Mouse (Mus musculus) embryonic facial prominence, embryonic 12.5 days (tissue): ENCODE measurements around the gene Osbpl8. TPM values are rescaled to one million over a fixed set of nuclear protein-coding genes. Genes with fewer than 3 reads are reported as not detected.

Experiments
- ATAC-seq: fragments of 200-750 bp; cut with Nextera tagmentation; 2 replicates; pipeline ENCODE4 v1.8.0; 2017; ENCODE audit not compliant: insufficient number of reproducible peaks, insufficient read depth, low FRiP score, low TSS enrichment
- H3K27ac ChIP-seq: fragments of 300-500 bp; sonication (generic); 2 replicates; pipeline ENCODE4 v1.5.1; 2016; ENCODE audit warnings: mild to moderate bottlenecking
- H3K27me3 ChIP-seq: fragments of 300-500 bp; sonication (generic); 2 replicates; pipeline ENCODE4 v1.6.1; 2016; ENCODE audit warnings: mild to moderate bottlenecking, moderate library complexity
- H3K36me3 ChIP-seq: fragments of 300-500 bp; sonication (generic); 2 replicates; pipeline ENCODE4 v1.6.1; 2016; ENCODE audit warnings: mild to moderate bottlenecking
- H3K4me1 ChIP-seq: fragments of 300-500 bp; sonication (generic); 2 replicates; pipeline ENCODE4 v1.6.1; 2016
- H3K4me2 ChIP-seq: fragments of 300-500 bp; sonication (generic); replicated peaks from 2 replicates; pipeline ENCODE4 v1.6.1; 2016; ENCODE audit warnings: mild to moderate bottlenecking, moderate library complexity
- H3K4me3 ChIP-seq: fragments of 300-500 bp; sonication (generic); 2 replicates; pipeline ENCODE4 v1.5.1; 2016; ENCODE audit warnings: mild to moderate bottlenecking
- H3K9ac ChIP-seq: fragments of 300-500 bp; sonication (generic); 2 replicates; pipeline ENCODE4 v1.6.1; 2016; ENCODE audit warnings: mild to moderate bottlenecking, moderate library complexity
- H3K9me3 ChIP-seq: fragments of 300-500 bp; sonication (generic); 2 replicates; pipeline ENCODE4 v1.6.1; 2016; ENCODE audit warnings: mild to moderate bottlenecking, moderate library complexity
- WGBS: fragments of 180-500 bp; shearing (Covaris S2); methylation state at CpG from one replicate; pipeline ENCODE4 v1.1.7; 2016; 5-methylcytosine and 5-hydroxymethylcytosine counted together
- polyA plus RNA-seq: library from polyadenylated mRNA; unstranded; fragments of >200 nt; fragmentation: Nextera tagmentation; extraction: Ambion mirVana; gene quantifications from 2 replicates; pipeline ENCODE4 v1.2.1, GENCODE M21; 2016

Gene Osbpl8
- polyA plus RNA-seq, 1 experiment from 2014 or later, result 16.2 TPM

- Histone ChIP-seq H3K4me1 (peaks cover 7% of the 10 kb centered on the region; the same call in 1 of the 2 replicates), H3K4me2 (peak overlapping the region; percentile 43), H3K4me3 (0 out of 2 replicates have a peak overlapping the region, but pooled peaks have one; percentile 8), H3K27ac (no peak overlapping the region), H3K36me3 (no peaks in the 10 kb centered on the region), H3K27me3 (no peaks in the 10 kb centered on the region), H3K9me3 (no peaks in the 10 kb centered on the region), H3K9ac (peak overlapping the region; percentile 34; the same call in 1 of the 2 replicates)
- WGBS, result 18% methylated on average over 29 of the region's 29 CpGs
- ATAC-seq, result no peak
These were observed 171.2 kb downstream of the Osbpl8 start for GRCm38 (mm10) chr10:111335517-111336352.

GRCm38 (mm10) chr10:111336353-111336713, 171.8 kb downstream of the Osbpl8 start:
- peak overlapping the region; percentile 43 for H3K4me2 ChIP-seq
- H3K4me3 ChIP-seq, result no peak overlapping the region
- no peaks in the 10 kb centered on the region for H3K9me3 ChIP-seq
- H3K9ac ChIP-seq, result no peak overlapping the region; the same call in 1 of the 2 replicates
- peaks cover 7% of the 10 kb centered on the region; the same call in 1 of the 2 replicates for H3K4me1 ChIP-seq
- no peak overlapping the region for H3K27ac ChIP-seq
- H3K27me3 ChIP-seq, result no peaks in the 10 kb centered on the region
- 20% methylated on average over 10 of the region's 10 CpGs for WGBS
- H3K36me3 ChIP-seq, result no peaks in the 10 kb centered on the region
- no peak for ATAC-seq

GRCm38 (mm10) chr10:111339296-111339695, 174.7 kb downstream of the Osbpl8 start:
- no peaks in the 10 kb centered on the region for H3K27me3 ChIP-seq

GRCm38 (mm10) chr10:111341761-111342160, 177.2 kb downstream of the Osbpl8 start:
- H3K4me1 ChIP-seq, result no peaks in the 10 kb centered on the region
- 79% methylated on average over 7 of the region's 7 CpGs for WGBS
- no peak for ATAC-seq

More at GRCm38 (mm10) chr10:111339296-111339695, 174.7 kb downstream of the Osbpl8 start:
- H3K4me3 ChIP-seq, result no peak overlapping the region
- no peak overlapping the region for H3K4me2 ChIP-seq
- 71% methylated on average over 11 of the region's 11 CpGs for WGBS
- H3K4me1 ChIP-seq, result peaks cover 7% of the 10 kb centered on the region; the same call in 1 of the 2 replicates
- no peak for ATAC-seq
- no peak overlapping the region for H3K9ac ChIP-seq
- H3K9me3 ChIP-seq, result no peaks in the 10 kb centered on the region
- no peak overlapping the region for H3K27ac ChIP-seq
- H3K36me3 ChIP-seq, result no peaks in the 10 kb centered on the region

GRCm38 (mm10) chr10:111343555-111343954, 179.0 kb downstream of the Osbpl8 start:
- 87% methylated on average over 5 of the region's 5 CpGs for WGBS
- Histone ChIP-seq H3K27ac (no peak overlapping the region), H3K9me3 (no peaks in the 10 kb centered on the region), H3K27me3 (no peaks in the 10 kb centered on the region), H3K4me3 (no peak overlapping the region), H3K4me1 (no peaks in the 10 kb centered on the region), H3K4me2 (no peak overlapping the region), H3K9ac (no peak overlapping the region), H3K36me3 (no peaks in the 10 kb centered on the region)
- ATAC-seq, result no peak

More at GRCm38 (mm10) chr10:111341761-111342160, 177.2 kb downstream of the Osbpl8 start:
- H3K27ac ChIP-seq, result no peak overlapping the region
- H3K9ac ChIP-seq, result no peak overlapping the region
- H3K27me3 ChIP-seq, result no peaks in the 10 kb centered on the region
- H3K36me3 ChIP-seq, result no peaks in the 10 kb centered on the region
- H3K4me2 ChIP-seq, result no peak overlapping the region
- no peak overlapping the region for H3K4me3 ChIP-seq
- H3K9me3 ChIP-seq, result no peaks in the 10 kb centered on the region

Other genes with a start within 250 kb of the Osbpl8 start
- 239 and 253 TPM in 2 replicates for gene Csrp2, start 245.0 kb upstream of the Osbpl8 start, polyA plus RNA-seq
- gene Zdhhc17, start 154.6 kb upstream of the Osbpl8 start, polyA plus RNA-seq, result 35.2 and 38.4 TPM in 2 replicates
- 7.5 and 7.7 TPM in 2 replicates for gene Bbs10, start 133.9 kb downstream of the Osbpl8 start, polyA plus RNA-seq